Mouse (Mus musculus) cerebellum, adult 2 months (tissue): Measurements from ENCODE around the gene 1520401A03Rik.

Experiments used
- CTCF ChIP-seq: fragments of 200-500 bp; IDR thresholded peaks from 2 replicates; pipeline ENCODE4 v1.5.1; 2011; ENCODE audit warnings: low read depth, mild to moderate bottlenecking, control low read depth, low read length, moderate library complexity, borderline replicate concordance; ENCODE audit not compliant: insufficient read depth
- POLR2A ChIP-seq: fragments of 200-500 bp; IDR thresholded peaks from 2 replicates; pipeline ENCODE4 v1.6.1; 2011; ENCODE audit warnings: low read length, control low read depth, borderline replicate concordance; ENCODE audit not compliant: insufficient read depth

GRCm38 (mm10) chr17:23726758-23727142 is 4.2 kb upstream of the 1520401A03Rik start:
- TF ChIP-seq CTCF (no peak), POLR2A (0 out of 2 replicates have a peak, but pooled peaks have one; percentile 36)
